Mouse (Mus musculus) left cerebral cortex, postnatal 14 days (tissue): ENCODE measurements around the gene Dlst. TPM values are rescaled to one million over a fixed set of nuclear protein-coding genes. Genes with fewer than 3 reads are reported as not detected.

Experiments used
- DNase-seq, 2 experiments: peaks; one replicate each; pipeline ENCODE4 v3.0.0; 2021 to 2022; ENCODE audit warnings: low spot score in 2 of 2, mixed read lengths in 1 of 2
- intact Hi-C: fragments of 180-260 bp; cut with DNase I; formaldehyde crosslinking; loops from one replicate; pipeline ENCODE4 v1.15.1; 2025
- total RNA-seq, 2 experiments: library from RNA; stranded (reverse); gene quantifications; 2 replicates each; pipeline ENCODE4 v1.2.3; 2021

Gene Dlst
- total RNA-seq, 2 experiments from 2014 or later: 173 TPM

GRCm38 (mm10) chr12:85175926-85176845, 65.6 kb downstream of the Dlst start:
- peak in 1 of 2 experiments; percentile 34 for DNase-seq
- intact Hi-C loops: no loop called here

GRCm38 (mm10) chr12:85176846-85177523, 66.4 kb downstream of the Dlst start:
- DNase-seq: no peak
- intact Hi-C loops: no loop called here

GRCm38 (mm10) chr12:85177740-85178239, 67.2 kb downstream of the Dlst start, which contains the start of gene Pgf:
Gene Pgf, minus strand, starts transcription at chr12:85177790.
- DNase-seq: no peak
- intact Hi-C loops: no loop called here

- DNase-seq: no peak
- intact Hi-C loops: no loop called here
Measured at GRCm38 (mm10) chr12:85178294-85178693, 67.7 kb downstream of the Dlst start.

GRCm38 (mm10) chr12:85181475-85182344, 71.1 kb downstream of the Dlst start:
- intact Hi-C loops: no loop called here
- DNase-seq: peak in 1 of 2 experiments; percentile 18

- intact Hi-C loops: no loop called here
- DNase-seq: no peak
Measured at GRCm38 (mm10) chr12:85182345-85182643, 71.7 kb downstream of the Dlst start.

- no peak for DNase-seq
- intact Hi-C loops: no loop called here
Measured at GRCm38 (mm10) chr12:85182898-85183297, 72.3 kb downstream of the Dlst start.

- DNase-seq: no peak
- intact Hi-C loops: no loop called here
Measured at GRCm38 (mm10) chr12:85184118-85184517, 73.5 kb downstream of the Dlst start.

Other genes starting within 250 kb of the Dlst start
- gene Ltbp2, start 234.3 kb upstream of the Dlst start, total RNA-seq: 1 to 10 TPM; 1.1 to 1.2 TPM
- gene Fcf1, start 139.9 kb upstream of the Dlst start, total RNA-seq: 10 to 100 TPM; 24.0 to 25.1 TPM
- gene Arel1, start 139.9 kb upstream of the Dlst start, total RNA-seq: 100 to 1,000 TPM; 103 to 106 TPM
- gene Ylpm1, start 114.5 kb upstream of the Dlst start, total RNA-seq: 100 to 1,000 TPM; 116 to 118 TPM
- 1 to 10 TPM; 1.0 to 1.2 TPM for gene Prox2, start 74 bp upstream of the Dlst start, total RNA-seq
- gene Rps6kl1, start 40.4 kb downstream of the Dlst start, total RNA-seq: 10 to 100 TPM; 37.9 to 41.1 TPM
- 1 to 10 TPM; 2.5 to 2.7 TPM for gene Pgf, start 67.0 kb downstream of the Dlst start, total RNA-seq
- 10 to 100 TPM; 63.5 to 65.0 TPM for gene Eif2b2, start 108.6 kb downstream of the Dlst start, total RNA-seq
- gene Mlh3, start 159.8 kb downstream of the Dlst start, total RNA-seq: 10 to 100 TPM; 14.3 TPM
- gene Acyp1, start 177.6 kb downstream of the Dlst start, total RNA-seq: 10 to 100 TPM; 35.2 to 35.5 TPM
- gene Zc2hc1c, start 177.8 kb downstream of the Dlst start, total RNA-seq: 1 to 10 TPM; 1.4 to 1.5 TPM
- 10 to 100 TPM; 25.1 to 26.4 TPM for gene Nek9, start 228.5 kb downstream of the Dlst start, total RNA-seq